Mouse (Mus musculus): ENCODE results near the gene Ackr2.
A peak's percentile ranks its signal among the peaks of the same experiment; 100 is the strongest.

Gene Ackr2

DNA sequence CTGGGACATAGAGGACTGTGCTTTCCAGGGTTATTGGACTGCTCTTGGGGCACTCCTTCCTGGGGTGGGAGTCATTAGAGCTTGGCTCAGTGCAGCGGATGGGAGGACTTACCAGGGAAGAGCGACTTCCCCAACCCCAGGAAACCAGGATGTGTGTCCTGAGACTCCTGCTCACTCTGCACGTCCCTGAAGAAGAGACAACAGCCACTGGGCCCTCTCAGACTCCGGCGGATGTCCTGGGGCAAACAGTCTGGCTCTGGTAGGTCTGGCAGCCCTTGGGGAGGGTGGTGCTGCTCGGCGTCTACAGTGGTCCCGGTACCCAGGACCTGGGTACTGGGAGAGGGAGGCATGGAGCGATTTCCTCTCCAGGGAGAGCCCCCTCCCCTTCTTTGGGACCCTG is at the start of gene Ackr2:
Gene Ackr2, plus strand, starts transcription at position 111 of the 400 bp plus-strand sequence.
- no peak for DNase-seq (ENCODE audit: low read depth, low spot score)

- no peak for DNase-seq (ENCODE audit: low read depth, low spot score)
Measured at GRCm38 (mm10) chr9:121854246-121854645, 43.9 kb upstream of the Ackr2 start.

- DNase-seq (ENCODE audit: low read depth, low spot score), result no peak
Measured at GRCm38 (mm10) chr9:121856649-121857416, 41.3 kb upstream of the Ackr2 start.

- peak; percentile 96 for DNase-seq (ENCODE audit: low read depth, low spot score)
Measured at GRCm38 (mm10) chr9:121857474-121858152, 40.5 kb upstream of the Ackr2 start.

DNA sequence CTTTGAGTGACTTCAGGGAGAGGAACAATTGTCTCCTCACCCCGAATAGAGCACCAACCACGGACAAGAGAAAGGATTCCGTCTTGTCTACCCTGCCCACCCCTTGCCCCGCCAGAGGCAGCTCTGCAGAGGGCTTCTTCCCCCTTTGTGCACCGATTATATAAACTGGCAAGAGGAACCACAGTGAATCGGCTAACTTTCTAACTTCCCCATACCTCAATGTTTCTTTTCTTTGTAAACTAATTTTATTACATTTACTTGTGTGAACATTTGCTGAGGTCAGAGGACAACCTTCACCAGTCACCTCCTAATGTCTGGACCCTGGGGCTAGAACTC is 40.0 kb upstream of the Ackr2 start, which contains the start of gene Higd1a:
Gene Higd1a, minus strand, starts transcription at position 210 of the 336 bp plus-strand sequence.
- no peak for DNase-seq (ENCODE audit: low read depth, low spot score)

- no peak for DNase-seq (ENCODE audit: low read depth, low spot score)
Measured at GRCm38 (mm10) chr9:121859345-121859744, 38.8 kb upstream of the Ackr2 start.

DNA sequence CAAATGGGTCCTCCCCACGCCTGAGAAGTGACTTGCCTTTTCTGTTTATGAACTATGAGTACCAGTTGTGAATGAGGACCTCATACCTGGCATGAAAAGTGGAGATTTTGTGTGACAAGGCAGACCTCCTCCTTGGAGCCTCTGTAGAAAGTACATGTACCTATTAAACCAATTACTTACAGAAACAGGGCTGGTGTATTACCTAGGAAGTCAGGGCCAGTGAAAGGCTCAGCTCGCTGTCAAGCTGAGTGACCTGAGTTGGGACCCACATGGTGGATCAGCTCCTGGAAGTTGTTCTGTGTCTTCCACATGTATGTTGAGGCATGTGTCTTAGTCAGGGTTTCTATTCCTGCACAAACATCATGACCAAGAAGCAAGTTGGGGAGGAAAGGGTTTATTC is 37.2 kb upstream of the Ackr2 start:
- DNase-seq (ENCODE audit: low read depth, low spot score), result no peak

DNA sequence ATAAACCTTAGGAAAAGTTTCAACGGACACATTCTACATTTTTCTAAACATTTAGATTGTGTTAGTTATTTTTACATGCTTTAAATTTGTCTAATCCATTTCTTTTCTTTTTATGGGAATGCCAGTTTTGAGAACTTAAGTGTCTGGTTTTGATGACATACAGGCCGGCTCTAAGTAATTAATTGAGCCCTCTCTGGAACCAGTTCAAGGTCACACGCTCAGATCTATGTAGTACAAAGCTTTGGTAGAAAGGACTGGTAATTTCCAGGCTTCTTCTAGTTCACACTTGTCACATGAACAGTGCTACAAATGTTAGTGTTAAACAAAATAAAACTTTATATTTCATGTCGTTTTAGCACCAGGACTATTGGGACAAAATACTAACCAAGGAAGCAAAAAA is 33.3 kb upstream of the Ackr2 start:
- no peak for DNase-seq (ENCODE audit: low read depth, low spot score)

DNA sequence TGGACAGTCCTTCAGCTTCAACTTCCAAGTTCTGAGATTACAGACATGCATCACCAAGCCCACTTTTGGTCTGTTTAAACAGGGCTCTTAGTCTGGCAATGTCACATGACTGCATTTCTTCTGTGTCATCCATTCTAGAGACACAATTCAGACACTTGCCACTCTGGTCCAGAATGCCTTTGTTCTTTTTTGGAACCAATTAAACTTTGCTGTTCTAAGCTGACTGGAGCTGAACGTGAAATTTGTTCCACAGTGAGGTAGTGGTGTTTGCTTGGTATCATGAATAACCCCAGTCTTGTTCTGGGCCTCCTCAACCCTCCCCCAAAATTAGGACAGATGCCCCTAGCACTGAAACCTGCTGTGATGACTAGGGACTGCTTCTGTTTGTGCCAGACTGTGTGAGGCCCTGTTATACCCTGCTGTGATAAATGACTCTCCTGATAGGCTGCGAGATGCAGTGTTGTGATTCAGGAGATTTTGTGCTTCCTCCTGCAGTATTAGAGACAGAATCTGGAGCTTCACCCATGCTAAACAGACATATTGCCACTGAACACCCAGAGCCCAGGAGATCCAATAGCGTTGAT is 32.6 kb upstream of the Ackr2 start:
- DNase-seq (ENCODE audit: low read depth, low spot score), result no peak

GRCm38 (mm10) chr9:121867632-121868031 is 30.5 kb upstream of the Ackr2 start:
- no peak for DNase-seq (ENCODE audit: low read depth, low spot score)

DNA sequence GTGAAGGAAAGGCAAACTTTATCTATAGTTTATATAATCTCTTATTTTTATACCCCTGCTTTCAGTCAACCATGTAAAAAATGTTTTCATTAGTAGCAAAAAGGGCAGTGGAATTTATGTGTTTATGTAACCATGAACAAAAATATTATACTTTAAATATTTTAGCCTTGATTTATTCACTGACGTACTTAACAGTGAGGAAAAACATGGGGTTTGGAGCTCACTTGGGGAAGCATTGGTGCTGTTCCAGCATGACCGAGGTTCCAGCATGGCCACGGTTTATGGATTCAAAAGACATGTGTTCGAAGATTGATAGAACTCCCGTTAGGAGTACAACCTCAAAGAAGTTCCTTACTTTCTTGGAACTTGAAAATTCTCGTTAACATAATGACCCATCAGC is 29.9 kb upstream of the Ackr2 start:
- no peak for DNase-seq (ENCODE audit: low read depth, low spot score)

- DNase-seq (ENCODE audit: low read depth, low spot score), result no peak
Measured at GRCm38 (mm10) chr9:121869432-121869831, 28.7 kb upstream of the Ackr2 start.

- DNase-seq (ENCODE audit: low read depth, low spot score), result no peak
Measured at GRCm38 (mm10) chr9:121869973-121870515, 28.1 kb upstream of the Ackr2 start.

DNA sequence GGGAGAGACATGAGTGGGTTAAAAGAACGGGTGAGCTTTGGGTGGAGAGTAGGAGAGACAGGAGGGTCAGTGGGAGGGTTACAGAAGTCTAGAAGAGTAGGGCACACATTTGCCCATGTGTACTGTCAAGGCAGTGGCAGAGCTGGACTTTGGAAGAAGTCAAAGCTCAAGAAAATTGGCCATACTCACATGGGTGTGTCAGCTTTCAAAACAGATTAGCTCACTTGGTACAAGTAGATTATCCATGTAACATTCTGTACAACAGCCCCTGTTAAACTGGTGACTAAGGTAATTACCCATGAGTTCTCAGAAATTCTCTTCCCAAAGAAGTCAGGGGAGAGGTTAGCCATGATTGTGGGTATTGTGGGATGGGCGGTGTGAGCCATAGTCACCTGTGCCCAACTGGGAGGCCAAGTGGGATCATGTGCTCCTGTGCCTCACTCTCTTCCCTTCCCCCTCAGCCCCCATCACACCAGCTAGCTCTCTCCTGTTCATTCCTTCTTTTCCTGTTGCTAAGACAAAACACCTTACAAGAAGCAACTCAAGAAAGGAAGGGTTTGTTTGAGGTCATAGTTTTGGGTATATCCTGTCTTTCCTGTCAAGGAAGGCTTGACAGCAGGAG is 26.0 kb upstream of the Ackr2 start:
- DNase-seq (ENCODE audit: low read depth, low spot score), result no peak

- DNase-seq (ENCODE audit: low read depth, low spot score), result no peak
Measured at GRCm38 (mm10) chr9:121873578-121873977, 24.6 kb upstream of the Ackr2 start.

GRCm38 (mm10) chr9:121877052-121877740 is 21.0 kb upstream of the Ackr2 start:
- peak; percentile 63 for DNase-seq (ENCODE audit: low read depth, low spot score)

DNA sequence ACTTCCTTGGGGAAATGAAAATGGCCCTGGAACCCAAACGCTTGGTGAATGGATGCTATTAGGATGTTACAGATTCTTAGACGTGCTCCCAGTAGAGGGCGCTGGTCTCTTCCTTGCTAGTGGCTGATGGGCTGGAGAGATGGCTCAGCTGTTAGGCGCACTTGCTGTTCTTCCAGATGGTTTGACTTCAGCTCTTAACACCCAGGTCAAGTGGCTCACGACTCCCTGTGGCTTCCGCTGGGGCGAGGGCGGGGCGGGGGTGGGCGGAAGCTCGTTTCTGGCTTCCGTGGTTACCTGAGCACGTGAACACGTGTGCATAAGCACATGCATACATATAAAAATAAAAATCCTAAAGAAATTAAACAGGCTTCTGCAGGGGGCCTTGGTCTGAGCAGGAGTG is 17.3 kb upstream of the Ackr2 start:
- DNase-seq (ENCODE audit: low read depth, low spot score), result peak; percentile 84

- no peak for DNase-seq (ENCODE audit: low read depth, low spot score)
Measured at GRCm38 (mm10) chr9:121881301-121881700, 16.9 kb upstream of the Ackr2 start.

- DNase-seq (ENCODE audit: low read depth, low spot score), result no peak
Measured at GRCm38 (mm10) chr9:121882015-121882457, 16.1 kb upstream of the Ackr2 start.

DNA sequence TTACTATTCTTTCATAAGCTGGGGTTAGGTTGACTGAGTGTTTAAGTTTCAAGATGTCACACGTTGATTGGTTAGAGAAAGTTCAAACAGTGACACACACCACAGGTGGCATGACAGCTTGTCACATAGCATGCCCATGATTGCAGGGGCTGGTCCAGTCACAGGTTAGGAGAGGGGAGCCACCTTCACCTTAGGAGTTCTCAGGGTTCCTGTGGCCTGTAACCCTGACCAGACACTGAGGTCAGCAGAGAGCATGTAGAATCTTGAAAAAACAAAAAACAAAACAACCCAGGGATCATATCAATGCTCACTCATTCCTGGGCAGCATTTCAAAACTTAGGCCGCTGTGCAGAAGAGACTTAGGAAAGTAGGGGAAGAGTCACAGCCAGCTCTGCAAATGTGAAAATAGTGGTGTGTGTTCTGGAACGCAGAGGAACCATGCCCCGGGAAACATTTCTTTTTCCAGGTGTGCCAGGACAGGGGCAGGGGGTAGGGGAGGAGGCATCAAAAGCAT is 8.2 kb upstream of the Ackr2 start:
- no peak for DNase-seq (ENCODE audit: low read depth, low spot score)

GRCm38 (mm10) chr9:121890441-121890941 is 7.7 kb upstream of the Ackr2 start:
- no peak for DNase-seq (ENCODE audit: low read depth, low spot score)
